Mouse (Mus musculus) stomach, embryonic 15.5 days (tissue): ENCODE data around the gene AC134908.4. TPM values are rescaled to one million over a fixed set of nuclear protein-coding genes. Genes with fewer than 3 reads are reported as not detected.

Experiments used
- ATAC-seq: fragments of 200-750 bp; cut with Nextera tagmentation; 2 replicates; pipeline ENCODE4 v1.8.0; 2017; ENCODE audit warnings: low read depth, moderate number of reproducible peaks, moderate TSS enrichment; ENCODE audit not compliant: insufficient read depth, low FRiP score
- H3K27ac ChIP-seq: fragments of 300-500 bp; sonication (generic); 2 replicates; pipeline ENCODE4 v1.5.1; 2015; ENCODE audit warnings: mild to moderate bottlenecking, inconsistent platforms
- H3K27me3 ChIP-seq: fragments of 300-500 bp; sonication (generic); replicated peaks from 2 replicates; pipeline ENCODE4 v1.6.1; 2015; ENCODE audit warnings: inconsistent platforms
- H3K36me3 ChIP-seq: fragments of 300-500 bp; sonication (generic); 2 replicates; pipeline ENCODE4 v1.6.1; 2015; ENCODE audit warnings: inconsistent platforms
- H3K4me1 ChIP-seq: fragments of 300-500 bp; sonication (generic); 2 replicates; pipeline ENCODE4 v1.6.1; 2015; ENCODE audit warnings: inconsistent platforms
- H3K4me2 ChIP-seq: fragments of 300-500 bp; sonication (generic); 2 replicates; pipeline ENCODE4 v1.6.1; 2015; ENCODE audit warnings: mild to moderate bottlenecking, inconsistent platforms
- H3K4me3 ChIP-seq: fragments of 300-500 bp; sonication (generic); replicated peaks from 2 replicates; pipeline ENCODE4 v1.5.1; 2015; ENCODE audit warnings: inconsistent platforms
- H3K9ac ChIP-seq: fragments of 300-500 bp; sonication (generic); 2 replicates; pipeline ENCODE4 v1.6.1; 2015; ENCODE audit warnings: inconsistent platforms
- H3K9me3 ChIP-seq: fragments of 300-500 bp; sonication (generic); 2 replicates; pipeline ENCODE4 v1.6.1; 2016; ENCODE audit warnings: inconsistent platforms
- WGBS: fragments of 180-500 bp; shearing (Covaris S2); methylation state at CpG from one replicate; pipeline ENCODE4 v1.1.7; 2015; 5-methylcytosine and 5-hydroxymethylcytosine counted together
- polyA plus RNA-seq: library from polyadenylated mRNA; unstranded; fragments of >200 nt; fragmentation: Nextera tagmentation; extraction: Ambion mirVana; gene quantifications from 2 replicates; pipeline ENCODE4 v1.2.1, GENCODE M21; 2015

The AC134908.4 gene
- not detected in 2 replicates for polyA plus RNA-seq

DNA sequence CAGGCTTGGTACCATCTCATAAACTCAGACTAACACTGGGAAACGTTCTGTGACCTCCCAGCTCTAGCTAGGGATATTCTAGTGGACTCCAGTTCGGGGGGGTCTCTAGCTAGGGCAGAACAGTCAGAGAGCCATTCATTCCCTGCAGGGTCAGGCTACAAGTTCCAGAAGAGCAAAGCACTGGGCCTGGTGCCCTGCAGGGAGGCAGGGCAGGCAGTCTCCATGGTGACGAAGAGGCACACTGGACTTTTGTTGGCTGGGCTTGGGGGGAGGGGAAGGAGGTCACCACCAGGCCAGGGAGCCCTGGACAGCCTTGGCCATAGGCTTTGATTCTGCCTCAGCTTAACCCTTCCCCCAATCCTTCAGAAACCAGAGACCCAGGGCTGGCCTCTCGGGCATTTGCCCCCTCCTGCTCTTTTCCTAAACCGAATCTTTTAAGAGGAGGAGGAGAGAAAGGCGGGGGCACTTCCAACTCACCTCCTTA lies at the start of gene AC134908.4:
AC134908.4 (minus strand) TSS at position 51 of the 484 bp plus-strand sequence.
- Histone ChIP-seq H3K9ac (peak within 1 kb of the TSS; percentile 61), H3K4me1 (peaks cover 34% of the 10 kb centered on the region), H3K36me3 (no peaks in the 10 kb centered on the region), H3K4me3 (peak within 1 kb of the TSS; percentile 85), H3K4me2 (peak within 1 kb of the TSS; percentile 91), H3K27me3 (no peaks in the 10 kb centered on the region), H3K9me3 (no peaks in the 10 kb centered on the region), H3K27ac (peak within 1 kb of the TSS; percentile 27)
- WGBS = 31% methylated on average over 6 of the region's 6 CpGs
- no peak for ATAC-seq

DNA sequence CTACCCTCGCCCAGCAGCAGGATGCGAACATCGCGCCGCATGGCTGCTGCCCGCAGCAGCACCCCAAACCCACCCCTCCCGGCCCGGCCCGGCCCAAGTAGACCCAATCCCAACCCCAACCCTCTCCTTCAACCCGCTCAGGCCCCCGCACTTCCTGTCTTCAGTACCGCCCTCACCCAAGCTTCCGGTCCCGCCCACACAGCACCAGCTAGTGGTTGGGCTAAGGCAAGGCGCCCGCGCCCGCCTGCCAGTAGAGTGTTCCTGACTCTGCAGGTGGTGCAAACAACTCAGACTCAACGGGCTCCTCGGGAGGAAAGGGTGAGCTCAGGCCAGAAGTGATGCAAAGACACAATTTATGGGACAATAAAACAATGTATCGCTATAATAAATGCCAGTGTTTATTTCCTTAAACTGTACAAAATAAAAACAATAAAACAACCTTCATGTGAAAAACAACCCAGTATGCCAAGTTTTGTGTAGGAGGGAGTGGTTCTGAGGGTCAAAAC lies 49.0 kb upstream of the AC134908.4 start, which contains the start of gene Rhot2:
Rhot2 (minus strand) TSS at position 456 of the 506 bp plus-strand sequence.
- no peaks in the 10 kb centered on the region for H3K9me3 ChIP-seq
- peaks cover 38% of the 10 kb centered on the region for H3K36me3 ChIP-seq
- ATAC-seq = peak; percentile 96

DNA sequence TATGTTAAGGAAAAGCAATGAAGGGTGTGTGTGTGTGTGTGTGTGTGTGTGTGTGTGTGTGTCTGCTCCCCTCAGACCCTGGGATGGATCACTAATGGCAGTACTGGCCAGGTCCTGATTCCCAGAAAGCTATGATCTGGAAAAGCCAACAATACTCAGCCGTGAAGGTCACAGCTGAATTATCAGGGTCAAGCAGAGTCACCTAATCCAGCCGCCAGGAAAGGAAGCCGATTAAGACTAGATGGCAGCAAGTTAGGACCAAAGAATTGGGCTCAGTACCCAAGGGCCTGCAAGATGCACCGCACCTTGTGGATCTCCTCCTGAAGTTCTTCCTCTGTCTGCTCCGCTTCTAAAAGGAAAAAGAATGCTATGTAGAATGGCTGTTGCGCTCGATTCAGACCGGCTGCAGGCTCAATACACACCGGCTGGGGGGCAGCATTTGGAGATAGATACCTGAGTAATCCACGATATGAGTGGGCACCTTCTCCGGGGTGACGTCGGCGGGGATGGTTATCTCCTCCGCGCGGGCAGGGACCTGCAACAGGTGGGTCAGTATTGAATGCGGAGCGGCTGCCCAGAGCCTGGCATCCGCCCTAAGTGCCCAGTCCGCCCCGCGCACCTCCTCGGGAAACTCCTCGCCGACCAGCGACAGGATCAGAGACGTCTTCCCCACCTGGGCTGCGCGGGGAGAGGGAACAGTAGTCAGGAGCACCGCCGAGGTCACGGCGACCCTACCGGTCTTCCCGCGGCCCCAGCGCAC lies 48.4 kb upstream of the AC134908.4 start:
- peak; percentile 3; the same call in 1 of the 2 replicates for ATAC-seq
- peaks cover 45% of the 10 kb centered on the region for H3K36me3 ChIP-seq
- WGBS = 2% methylated on average over 38 of the region's 38 CpGs

More for the DNA sequence above, 49.0 kb upstream of the AC134908.4 start, which contains the start of gene Rhot2:
- Histone ChIP-seq H3K27ac (peak within 1 kb of the TSS; percentile 86), H3K4me3 (peak within 1 kb of the TSS; percentile 87), H3K9ac (peak within 1 kb of the TSS; percentile 88), H3K4me1 (peaks cover 15% of the 10 kb centered on the region), H3K27me3 (no peaks in the 10 kb centered on the region), H3K4me2 (peak within 1 kb of the TSS; percentile 88)
- WGBS = 2% methylated on average over 21 of the region's 21 CpGs

DNA sequence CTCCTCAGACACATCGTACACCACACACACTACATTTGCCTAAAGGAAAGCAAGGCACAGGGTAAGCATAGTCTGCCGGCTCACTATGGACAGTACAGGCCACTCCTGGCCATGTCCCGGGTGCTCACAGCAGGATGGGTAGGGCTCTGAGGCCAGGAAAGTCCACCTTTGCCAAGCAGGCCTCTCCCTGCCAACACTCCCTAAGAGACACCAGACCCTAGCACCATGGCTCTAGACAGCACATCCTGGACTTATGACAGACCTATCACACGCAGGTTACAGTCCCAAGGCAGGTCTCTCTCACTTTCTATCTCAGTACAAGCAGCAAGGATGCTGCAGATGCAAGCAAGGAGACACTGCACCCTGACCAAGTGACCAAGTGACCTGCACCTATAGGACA lies 47.7 kb upstream of the AC134908.4 start:
- H3K9me3 ChIP-seq = no peaks in the 10 kb centered on the region
- WGBS = 90% methylated on average over 4 of the region's 4 CpGs
- H3K4me3 ChIP-seq = peak overlapping the region; percentile 87
- H3K4me2 ChIP-seq = peak overlapping the region; percentile 88
- no peaks in the 10 kb centered on the region for H3K27me3 ChIP-seq
- H3K4me1 ChIP-seq = peaks cover 18% of the 10 kb centered on the region
- H3K36me3 ChIP-seq = peaks cover 42% of the 10 kb centered on the region
- H3K9ac ChIP-seq = 0 out of 2 replicates have a peak overlapping the region, but pooled peaks have one; percentile 88
- no peak for ATAC-seq
- no peak overlapping the region for H3K27ac ChIP-seq

More for the DNA sequence above, 48.4 kb upstream of the AC134908.4 start:
- H3K9me3 ChIP-seq = no peaks in the 10 kb centered on the region
- H3K4me2 ChIP-seq = peak overlapping the region; percentile 88
- H3K9ac ChIP-seq = peak overlapping the region; percentile 88
- no peaks in the 10 kb centered on the region for H3K27me3 ChIP-seq
- peak overlapping the region; percentile 87 for H3K4me3 ChIP-seq
- peaks cover 17% of the 10 kb centered on the region for H3K4me1 ChIP-seq
- H3K27ac ChIP-seq = peak overlapping the region; percentile 86

DNA sequence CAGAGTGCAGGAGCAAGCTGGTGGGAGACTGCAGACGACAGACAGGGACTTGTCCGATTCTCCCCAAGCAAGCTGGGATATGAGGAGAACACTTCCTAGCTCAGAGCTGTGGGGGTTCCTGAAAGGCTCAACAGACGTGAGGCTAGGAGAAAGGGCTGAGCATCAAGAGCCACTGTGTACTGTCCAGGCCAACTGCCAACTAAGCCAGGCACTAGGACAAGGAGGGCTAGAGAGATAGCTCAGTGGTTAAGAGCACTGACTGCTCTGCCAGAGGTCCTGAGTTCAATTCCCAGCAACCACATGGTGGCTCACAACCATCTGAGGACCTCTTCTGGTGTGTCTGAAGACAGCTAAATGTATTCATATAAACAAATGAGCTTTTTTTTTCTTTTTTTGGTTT lies 47.0 kb upstream of the AC134908.4 start:
- Histone ChIP-seq H3K4me2 (no peak overlapping the region), H3K36me3 (peaks cover 41% of the 10 kb centered on the region)
- WGBS = 86% methylated on average over 3 of the region's 3 CpGs

DNA sequence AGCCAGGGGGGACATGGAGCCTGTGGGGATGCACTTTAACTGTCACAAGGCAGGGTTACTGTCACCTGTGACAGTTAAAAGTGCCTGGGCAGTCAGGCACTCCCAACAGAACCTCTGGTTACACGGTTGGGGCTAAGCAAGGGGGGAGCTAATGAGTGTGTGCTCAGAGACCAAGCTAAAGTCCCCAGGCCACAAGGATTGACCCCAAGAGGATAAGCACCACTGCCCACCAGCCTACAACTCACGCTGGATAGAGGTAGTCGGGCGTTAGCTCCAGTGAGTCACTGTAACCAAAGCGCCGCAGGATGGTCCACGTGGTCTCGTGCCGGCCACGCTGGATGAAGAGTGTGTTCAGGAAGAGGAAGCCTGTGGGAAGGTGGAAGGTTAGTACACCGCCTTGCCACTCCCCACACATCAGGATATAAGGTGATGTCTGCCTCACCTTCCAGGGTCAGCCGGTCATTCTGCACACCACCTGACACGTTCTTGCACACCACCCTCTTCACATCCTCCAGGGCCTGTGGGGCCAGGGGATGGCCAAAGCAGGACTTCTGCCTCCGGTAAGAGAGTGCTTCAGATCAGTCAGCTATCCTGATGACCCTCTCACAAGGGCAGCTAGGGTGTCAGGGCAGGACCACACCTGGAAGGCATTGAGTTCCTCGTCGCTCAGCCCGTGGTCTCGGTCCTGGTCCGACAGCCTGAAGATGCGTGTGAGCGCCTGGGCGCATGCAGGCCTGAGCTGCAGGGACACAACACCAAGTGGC lies 45.8 kb upstream of the AC134908.4 start, which contains the start of gene Gm20683:
Gm20683 (minus strand) TSS at position 647 of the 764 bp plus-strand sequence.
- Histone ChIP-seq H3K9me3 (no peaks in the 10 kb centered on the region), H3K4me1 (peaks cover 33% of the 10 kb centered on the region), H3K27me3 (no peaks in the 10 kb centered on the region), H3K4me3 (no peak within 1 kb of the TSS), H3K36me3 (peaks cover 41% of the 10 kb centered on the region), H3K4me2 (no peak within 1 kb of the TSS), H3K9ac (no peak within 1 kb of the TSS), H3K27ac (no peak within 1 kb of the TSS)
- no peak for ATAC-seq
- 93% methylated on average over 22 of the region's 22 CpGs for WGBS

More for the DNA sequence above, 47.0 kb upstream of the AC134908.4 start:
- H3K9ac ChIP-seq = no peak overlapping the region
- ATAC-seq = no peak
- no peak overlapping the region for H3K27ac ChIP-seq
- H3K9me3 ChIP-seq = no peaks in the 10 kb centered on the region
- H3K27me3 ChIP-seq = no peaks in the 10 kb centered on the region
- no peak overlapping the region for H3K4me3 ChIP-seq
- H3K4me1 ChIP-seq = peaks cover 21% of the 10 kb centered on the region

DNA sequence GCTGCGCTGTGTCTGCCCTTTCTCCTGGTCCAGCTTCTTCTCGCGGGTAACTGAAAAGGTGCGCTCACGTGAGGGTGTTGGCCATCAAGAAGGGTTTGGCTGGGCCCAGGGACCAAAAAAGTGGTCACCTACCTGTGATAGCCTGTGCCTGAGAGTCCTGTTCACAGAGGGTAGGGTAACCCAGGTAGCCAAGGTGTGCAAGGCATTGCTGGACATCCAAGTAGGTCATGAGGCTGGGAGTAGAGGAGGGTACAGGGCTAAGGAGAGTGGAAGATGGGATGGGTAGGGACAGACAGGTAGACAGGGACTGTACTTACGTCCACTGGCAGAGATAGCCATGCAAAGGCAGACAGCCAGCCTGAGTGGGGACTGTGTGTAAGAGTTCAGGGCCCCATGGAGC lies 45.1 kb upstream of the AC134908.4 start:
- no peaks in the 10 kb centered on the region for H3K27me3 ChIP-seq
- H3K9me3 ChIP-seq = no peaks in the 10 kb centered on the region
- H3K4me3 ChIP-seq = no peak overlapping the region
- peaks cover 39% of the 10 kb centered on the region for H3K36me3 ChIP-seq
- no peak overlapping the region for H3K4me2 ChIP-seq
- no peak overlapping the region for H3K9ac ChIP-seq
- no peak overlapping the region for H3K27ac ChIP-seq
- ATAC-seq = no peak
- H3K4me1 ChIP-seq = peaks cover 41% of the 10 kb centered on the region
- 94% methylated on average over 6 of the region's 6 CpGs for WGBS

DNA sequence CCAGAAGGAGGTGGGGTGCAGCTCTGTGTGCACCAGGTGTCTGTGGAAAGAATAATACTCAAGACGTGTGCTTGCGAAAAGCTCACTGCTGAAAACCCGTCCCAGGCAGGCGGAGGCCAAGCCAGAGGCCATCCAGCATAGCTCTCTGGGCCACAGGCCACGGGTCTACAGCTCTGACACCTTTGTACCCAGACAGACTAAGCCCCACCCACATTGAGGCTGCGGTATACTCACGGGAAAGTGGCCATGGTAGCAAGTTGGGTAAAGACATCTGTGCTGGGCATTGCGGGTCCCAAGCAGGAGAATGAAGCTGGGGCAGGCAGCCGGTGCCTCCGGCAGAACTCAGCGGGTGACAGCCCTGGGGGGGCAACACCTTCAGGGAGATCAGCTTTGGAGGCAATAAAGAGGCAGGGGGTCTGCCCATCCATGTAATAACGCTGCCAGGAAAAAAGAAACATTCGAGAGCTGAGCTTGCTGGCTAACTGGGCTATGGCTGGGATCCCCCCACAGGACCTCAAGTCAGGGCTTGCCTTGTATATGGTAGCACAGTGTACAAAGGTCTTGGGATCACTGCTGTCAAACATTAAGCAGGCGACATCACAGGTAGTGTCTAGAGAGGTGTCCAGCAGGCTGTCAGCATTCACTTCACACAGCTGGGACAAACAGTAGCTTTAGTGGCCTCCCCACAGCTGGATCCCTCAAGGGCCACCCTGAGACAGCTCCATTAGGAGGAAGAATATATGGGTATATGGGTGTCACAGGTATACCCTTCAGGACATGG lies 44.2 kb upstream of the AC134908.4 start:
- Histone ChIP-seq H3K9ac (no peak overlapping the region), H3K36me3 (peaks cover 37% of the 10 kb centered on the region)

DNA sequence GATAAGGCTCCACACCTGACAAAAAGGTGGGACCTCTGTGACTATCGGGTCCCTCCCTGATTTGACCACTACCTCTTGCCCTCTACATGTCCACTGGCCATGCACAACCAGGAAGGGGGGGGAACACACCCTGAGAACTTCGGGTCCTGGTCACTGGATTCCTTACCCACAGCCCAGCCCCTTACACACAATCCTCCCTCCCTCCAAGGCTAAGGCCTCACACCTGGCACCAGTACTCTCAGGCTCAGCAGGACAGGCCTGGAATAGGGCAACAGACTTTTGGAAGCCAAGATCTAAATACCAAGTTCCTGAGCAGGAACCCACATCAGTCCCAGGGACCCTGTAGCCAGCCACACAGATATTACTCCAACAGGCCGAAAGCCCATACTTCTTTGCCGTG lies 43.4 kb upstream of the AC134908.4 start:
- H3K4me2 ChIP-seq = no peak overlapping the region
- 0 out of 2 replicates have a peak overlapping the region, but pooled peaks have one; percentile 31 for H3K27ac ChIP-seq
- no peak overlapping the region for H3K9ac ChIP-seq
- peaks cover 50% of the 10 kb centered on the region for H3K4me1 ChIP-seq
- H3K4me3 ChIP-seq = no peak overlapping the region
- H3K36me3 ChIP-seq = peaks cover 37% of the 10 kb centered on the region
- no peaks in the 10 kb centered on the region for H3K27me3 ChIP-seq
- no peaks in the 10 kb centered on the region for H3K9me3 ChIP-seq
- no peak for ATAC-seq
- WGBS = 84% methylated on average over 4 of the region's 4 CpGs

More for the DNA sequence above, 44.2 kb upstream of the AC134908.4 start:
- Histone ChIP-seq H3K9me3 (no peaks in the 10 kb centered on the region), H3K27ac (no peak overlapping the region), H3K4me1 (peaks cover 45% of the 10 kb centered on the region), H3K4me2 (no peak overlapping the region), H3K27me3 (no peaks in the 10 kb centered on the region), H3K4me3 (no peak overlapping the region)
- WGBS = 82% methylated on average over 14 of the region's 14 CpGs
- no peak for ATAC-seq

DNA sequence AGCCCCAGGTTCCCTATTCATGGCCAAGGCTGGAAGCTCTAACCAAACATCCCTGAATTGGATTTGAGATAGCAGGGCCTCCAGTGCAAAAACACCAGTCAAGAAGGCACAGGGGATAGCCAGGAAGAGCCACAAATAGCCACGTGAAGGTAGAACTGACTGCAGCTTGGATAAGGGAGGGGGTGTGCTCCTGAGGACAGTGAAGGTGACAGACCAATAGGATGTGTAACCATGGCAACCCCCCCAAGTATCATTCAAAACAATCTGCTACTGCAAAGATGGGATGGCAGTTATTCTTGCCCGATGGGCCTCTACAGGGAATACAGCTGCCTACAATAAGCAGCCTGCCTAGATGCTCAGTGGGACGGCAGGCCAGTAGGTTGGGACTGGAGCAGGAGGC lies 42.1 kb upstream of the AC134908.4 start:
- H3K9ac ChIP-seq = no peak overlapping the region
- peak overlapping the region; percentile 81 for H3K4me2 ChIP-seq
- H3K27me3 ChIP-seq = no peaks in the 10 kb centered on the region
- no peak for ATAC-seq
- H3K4me1 ChIP-seq = peaks cover 44% of the 10 kb centered on the region
- H3K36me3 ChIP-seq = peaks cover 37% of the 10 kb centered on the region
- H3K4me3 ChIP-seq = peak overlapping the region; percentile 39; the same call in 1 of the 2 replicates
- 52% methylated on average over 3 of the region's 3 CpGs for WGBS
- peak overlapping the region; percentile 48 for H3K27ac ChIP-seq
- no peaks in the 10 kb centered on the region for H3K9me3 ChIP-seq

DNA sequence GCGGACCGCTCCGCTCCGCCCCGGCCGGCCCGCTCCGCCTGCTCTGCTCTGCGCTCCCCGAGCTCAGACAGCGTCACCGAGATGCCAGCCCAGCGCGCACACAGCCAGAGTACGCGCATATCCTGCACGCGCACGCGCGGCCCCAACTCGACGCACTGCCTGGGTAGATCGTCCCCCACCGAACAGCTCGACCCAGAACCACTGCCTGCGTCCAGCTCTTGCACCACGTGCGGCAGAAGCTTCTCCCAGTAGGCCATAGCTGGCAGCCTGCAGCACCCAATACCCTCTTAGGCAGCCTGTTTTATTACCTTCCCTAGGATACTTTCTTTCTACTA lies 41.6 kb upstream of the AC134908.4 start, which contains the start of gene Rhbdl1:
Rhbdl1 (minus strand) TSS at position 220 of the 335 bp plus-strand sequence.
- H3K9me3 ChIP-seq = no peaks in the 10 kb centered on the region
- 0 out of 2 replicates have a peak, but pooled peaks have one; percentile 1 for ATAC-seq
- H3K36me3 ChIP-seq = peaks cover 32% of the 10 kb centered on the region
- H3K4me3 ChIP-seq = peak within 1 kb of the TSS; percentile 39
- 2% methylated on average over 26 of the region's 29 CpGs for WGBS
- H3K4me2 ChIP-seq = peak within 1 kb of the TSS; percentile 81
- no peaks in the 10 kb centered on the region for H3K27me3 ChIP-seq
- peak within 1 kb of the TSS; percentile 48 for H3K27ac ChIP-seq
- H3K4me1 ChIP-seq = peaks cover 45% of the 10 kb centered on the region
- H3K9ac ChIP-seq = peak within 1 kb of the TSS; percentile 54
